Mouse (Mus musculus) kidney, adult 10 weeks (tissue): Measurements from ENCODE around the gene Gm6358. TPM values are rescaled to one million over a fixed set of nuclear protein-coding genes. Genes with fewer than 3 reads are reported as not detected.

ENCODE experiments used
- polyA plus RNA-seq: library from polyadenylated mRNA; stranded (reverse); fragments of 350-450 nt; fragmentation: Illumina TruSeq; extraction: RNeasy Lipid Tissue Mini Kit (QIAGEN cat#74804); gene quantifications from one replicate; pipeline ENCODE4 v1.2.3, GENCODE M21; 2014; ENCODE audit warnings: low read depth, low replicate concordance

Gene Gm6358
- not detected for polyA plus RNA-seq

GRCm38 (mm10) chr16:89140551-89140950, at the start of gene Gm6358:
Gene Gm6358, plus strand, starts transcription at chr16:89140851.

GRCm38 (mm10) chr16:89150786-89151185, 10.1 kb downstream of the Gm6358 start, which contains the start of gene Gm10061:
Gene Gm10061, plus strand, starts transcription at chr16:89151086.

GRCm38 (mm10) chr16:89157652-89158051, 17.0 kb downstream of the Gm6358 start, which contains the start of gene Gm9789:
Gene Gm9789, plus strand, starts transcription at chr16:89157952.

GRCm38 (mm10) chr16:89169190-89169589, 28.5 kb downstream of the Gm6358 start, which contains the start of gene Gm7735:
Gene Gm7735, plus strand, starts transcription at chr16:89169490.

GRCm38 (mm10) chr16:89174435-89174834, 33.8 kb downstream of the Gm6358 start, which contains the start of gene 1110057P08Rik:
Gene 1110057P08Rik, plus strand, starts transcription at chr16:89174735.

Other genes starting within 250 kb of the Gm6358 start
- gene Krtap19-5, start 244.4 kb upstream of the Gm6358 start, polyA plus RNA-seq = not detected
- not detected for gene Krtap19-9b, start 208.6 kb upstream of the Gm6358 start, polyA plus RNA-seq
- not detected for gene Krtap16-3, start 178.0 kb upstream of the Gm6358 start, polyA plus RNA-seq
- not detected for gene Krtap22-2, start 130.1 kb upstream of the Gm6358 start, polyA plus RNA-seq
- not detected for gene Gm10229, start 125.6 kb upstream of the Gm6358 start, polyA plus RNA-seq
- not detected for gene Krtap6-1, start 109.2 kb upstream of the Gm6358 start, polyA plus RNA-seq
- gene Gm10228, start 99.4 kb upstream of the Gm6358 start, polyA plus RNA-seq = not detected
- not detected for gene Krtap6-5, start 93.0 kb upstream of the Gm6358 start, polyA plus RNA-seq
- not detected for gene 1110025L11Rik, start 76.8 kb upstream of the Gm6358 start, polyA plus RNA-seq
- gene Krtap6-3, start 56.8 kb upstream of the Gm6358 start, polyA plus RNA-seq = not detected
- gene Gm10061, start 10.2 kb downstream of the Gm6358 start, polyA plus RNA-seq = not detected
- gene Gm9789, start 17.1 kb downstream of the Gm6358 start, polyA plus RNA-seq = not detected
- not detected for gene Gm7735, start 28.6 kb downstream of the Gm6358 start, polyA plus RNA-seq
- not detected for gene 1110057P08Rik, start 33.9 kb downstream of the Gm6358 start, polyA plus RNA-seq
- not detected for gene Krtap20-2, start 65.0 kb downstream of the Gm6358 start, polyA plus RNA-seq